19 mouse cellular contexts compared by ENCODE assay signal in genomic region chr4:89064401-89064800, GRCm38 (mm10).
"Had no signal": no experiment of that assay in that cellular context is flagged by ENCODE, and none has a peak within 500 bp of the region (broad histone marks: within the 10 kb centered on the region; RNA-seq: fewer than 3 reads in every experiment).

No protein-coding gene starts in this region.

- H3K27ac ChIP-seq: lung, embryonic 15.5 days; macrophage; midbrain, embryonic 12.5 days; neural tube, embryonic 12.5 days; stomach, embryonic 15.5 days; stomach, postnatal 0 days had no signal

- H3K4me3 ChIP-seq: lung, embryonic 15.5 days; megakaryocyte, embryonic 14.5 days; midbrain, embryonic 12.5 days; neural tube, embryonic 12.5 days; stomach, embryonic 15.5 days had no signal

- ATAC-seq: liver, postnatal 0 days; lung, postnatal 0 days had no signal

- H3K4me1 ChIP-seq: lung, embryonic 15.5 days; midbrain, embryonic 12.5 days; neural tube, embryonic 12.5 days; stomach, embryonic 15.5 days had no signal

- DNase-seq: liver, postnatal 0 days; lung, adult 2 months; lung, postnatal 14 days; lung, postnatal 36 days; midbrain, embryonic 14.5 days; right cerebral cortex, postnatal 25 days; right cerebral cortex, postnatal 4 days; spleen, adult 18-20 months; thymus, adult 2 months; thymus, postnatal 25 days; thymus, postnatal 4 days had no signal
